Mouse (Mus musculus): ENCODE data around the gene Ccdc63. TPM values are rescaled to one million over a fixed set of nuclear protein-coding genes. Genes with fewer than 3 reads are reported as not detected.

The Ccdc63 gene
- polyA plus RNA-seq (2015; fragmentation: Nextera tagmentation; extraction: Ambion mirVana): 0.41 and 0.88 TPM in 2 replicates

DNA sequence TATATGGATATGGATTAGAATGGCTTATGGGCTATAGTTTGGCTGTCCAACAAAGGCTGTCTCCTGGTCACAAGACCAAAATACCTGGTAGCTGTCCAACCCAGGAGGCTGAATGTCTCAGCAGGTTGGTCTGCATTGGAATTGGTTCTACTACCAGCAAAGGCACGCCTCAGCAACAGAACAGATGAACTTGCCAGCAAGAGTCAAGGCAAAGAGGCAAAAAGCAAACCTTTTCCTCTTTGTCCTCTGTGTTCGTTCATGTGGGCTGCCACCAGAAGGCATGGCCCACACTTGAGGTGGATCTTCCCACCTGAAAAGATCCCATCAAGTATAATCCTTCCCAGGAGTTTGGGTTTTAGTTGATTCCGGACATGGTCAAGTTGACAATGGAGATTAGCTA, at the start of gene Ccdc63:
Ccdc63 (minus strand) TSS at position 101 of the 400 bp plus-strand sequence.

DNA sequence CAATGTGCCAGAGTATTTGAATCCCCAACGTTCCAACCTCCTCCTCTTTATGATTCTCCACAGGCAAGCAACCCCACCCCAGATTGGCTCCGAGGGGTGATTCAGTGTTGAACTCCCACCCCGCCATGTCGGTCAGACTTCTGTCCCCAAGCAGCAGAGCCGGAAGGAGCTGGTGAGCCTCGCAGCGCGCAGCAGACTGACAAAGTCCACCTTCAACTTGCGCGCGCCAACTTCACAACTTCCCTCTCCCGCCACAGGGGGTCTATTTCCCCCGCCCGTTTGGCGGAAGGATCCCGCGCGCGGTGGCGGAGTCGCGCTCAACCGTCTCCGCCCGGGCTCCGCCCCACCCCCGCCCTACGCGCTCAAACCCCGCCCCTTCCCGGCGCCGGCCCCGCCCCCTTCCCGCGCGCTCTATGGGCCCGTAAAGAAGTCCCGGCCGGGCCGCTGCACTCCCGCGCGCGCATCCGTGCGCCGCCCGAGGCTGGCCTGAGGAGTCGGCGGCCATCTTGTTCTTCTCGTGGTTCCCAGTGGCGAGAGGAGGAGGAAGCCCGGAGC, 17.3 kb upstream of the Ccdc63 start, which contains the start of gene Ppp1cc:
Ppp1cc (plus strand) TSS at position 452 of the 555 bp plus-strand sequence.

Other genes starting within 250 kb of the Ccdc63 start
- 0.46 and 0.58 TPM in 2 replicates for gene Cux2, start 90.7 kb downstream of the Ccdc63 start, polyA plus RNA-seq (2015; fragmentation: Nextera tagmentation; extraction: Ambion mirVana)
- gene Myl2, start 39.9 kb downstream of the Ccdc63 start, polyA plus RNA-seq (2015; fragmentation: Nextera tagmentation; extraction: Ambion mirVana): 368 and 373 TPM in 2 replicates
- 91.7 and 104 TPM in 2 replicates for gene Ppp1cc, start 17.5 kb upstream of the Ccdc63 start, polyA plus RNA-seq (2015; fragmentation: Nextera tagmentation; extraction: Ambion mirVana)
- gene Hvcn1, start 66.0 kb upstream of the Ccdc63 start, polyA plus RNA-seq (2015; fragmentation: Nextera tagmentation; extraction: Ambion mirVana): 5.9 and 7.2 TPM in 2 replicates
- 3.6 and 3.7 TPM in 2 replicates for gene Tctn1, start 123.6 kb upstream of the Ccdc63 start, polyA plus RNA-seq (2015; fragmentation: Nextera tagmentation; extraction: Ambion mirVana)
- 9.0 and 10.3 TPM in 2 replicates for gene Pptc7, start 143.5 kb upstream of the Ccdc63 start, polyA plus RNA-seq (2015; fragmentation: Nextera tagmentation; extraction: Ambion mirVana)
- 6.6 and 8.2 TPM in 2 replicates for gene Rad9b, start 213.4 kb upstream of the Ccdc63 start, polyA plus RNA-seq (2015; fragmentation: Nextera tagmentation; extraction: Ambion mirVana)
- gene Vps29, start 213.5 kb upstream of the Ccdc63 start, polyA plus RNA-seq (2015; fragmentation: Nextera tagmentation; extraction: Ambion mirVana): 124 and 137 TPM in 2 replicates
- gene Gpn3, start 231.1 kb upstream of the Ccdc63 start, polyA plus RNA-seq (2015; fragmentation: Nextera tagmentation; extraction: Ambion mirVana): 37.4 and 40.1 TPM in 2 replicates
- gene Fam216a, start 231.5 kb upstream of the Ccdc63 start, polyA plus RNA-seq (2015; fragmentation: Nextera tagmentation; extraction: Ambion mirVana): 22.7 and 25.2 TPM in 2 replicates

Measured in skeletal muscle tissue, postnatal 0 days (tissue).